Mouse (Mus musculus) urinary bladder, postnatal 25 days (tissue): ENCODE results near the gene Acbd6.

Experiments used
- DNase-seq: peaks from one replicate; pipeline ENCODE4 v3.0.0; 2022; ENCODE audit warnings: low spot score

Acbd6 gene

GRCm38 (mm10) chr1:155560021-155560420, 2.1 kb downstream of the Acbd6 start:
- DNase-seq = no peak

GRCm38 (mm10) chr1:155560678-155561077, 2.8 kb downstream of the Acbd6 start:
- no peak for DNase-seq

DNA sequence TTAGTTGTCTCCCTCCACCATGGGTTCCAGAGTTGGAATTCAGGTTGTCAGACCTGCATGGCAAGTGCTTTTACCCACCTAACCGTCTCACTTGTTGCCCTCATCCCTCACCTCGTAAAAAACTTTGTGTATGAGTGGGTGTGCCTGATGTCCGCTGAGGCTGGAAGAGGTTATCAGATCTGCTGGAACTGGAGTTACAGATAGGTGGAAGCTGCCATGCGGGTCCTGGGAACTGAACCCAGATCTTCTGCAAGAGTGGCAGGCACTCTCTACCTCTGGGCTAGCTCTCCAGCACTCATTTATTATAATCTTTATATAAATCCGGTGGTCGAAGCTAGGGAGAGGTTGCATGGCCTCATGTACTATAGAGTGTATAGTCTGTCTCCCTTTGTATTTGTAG, 4.3 kb downstream of the Acbd6 start:
- DNase-seq = no peak

GRCm38 (mm10) chr1:155564741-155565140, 6.8 kb downstream of the Acbd6 start:
- DNase-seq = no peak

GRCm38 (mm10) chr1:155568133-155568532, 10.2 kb downstream of the Acbd6 start:
- no peak for DNase-seq

DNA sequence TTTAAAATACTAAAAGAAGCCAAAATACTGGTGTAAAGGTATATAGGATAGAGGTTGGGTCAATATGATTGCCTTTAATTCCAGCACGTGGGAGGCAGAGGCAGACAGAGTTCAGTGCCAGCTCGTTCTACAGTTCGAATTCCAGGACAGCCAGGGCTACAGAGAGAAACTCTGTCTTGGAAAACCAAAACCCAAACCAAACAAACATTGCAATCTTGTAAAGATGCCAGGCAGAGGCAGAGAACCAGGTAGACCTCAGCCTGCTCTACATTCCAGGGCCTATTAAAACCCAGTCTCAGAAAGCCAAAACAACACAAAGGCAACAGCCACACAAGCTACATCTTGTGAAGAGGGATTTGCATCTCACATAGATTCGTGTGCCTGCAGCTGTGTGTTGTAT, 11.4 kb downstream of the Acbd6 start:
- no peak for DNase-seq

- DNase-seq = peak; percentile 72
These were observed 17.2 kb downstream of the Acbd6 start for GRCm38 (mm10) chr1:155574966-155575673.

- no peak for DNase-seq
These were observed 18.5 kb downstream of the Acbd6 start for GRCm38 (mm10) chr1:155576432-155576831.

DNA sequence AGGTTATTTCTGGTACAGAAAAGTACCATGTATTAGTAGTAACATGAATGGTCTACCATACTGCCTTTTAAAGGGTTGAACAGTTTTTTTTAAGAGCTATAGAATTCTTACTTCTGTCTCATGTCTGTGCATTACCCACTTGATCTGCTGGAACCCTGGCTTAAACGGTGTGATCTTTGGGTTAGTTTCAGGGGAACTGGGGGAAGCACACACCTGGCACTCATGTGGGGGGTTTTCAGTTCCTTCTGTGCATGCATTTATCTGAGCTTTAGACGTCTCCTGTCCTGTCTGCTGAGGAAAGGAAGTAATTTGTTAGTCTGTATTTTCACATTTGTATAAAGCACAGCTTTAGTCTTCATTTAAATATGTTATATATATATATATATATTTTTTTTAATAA, 19.4 kb downstream of the Acbd6 start:
- no peak for DNase-seq

GRCm38 (mm10) chr1:155587961-155588360, 30.0 kb downstream of the Acbd6 start:
- DNase-seq = no peak

- DNase-seq = no peak
These were observed 36.2 kb downstream of the Acbd6 start for GRCm38 (mm10) chr1:155594141-155594540.

GRCm38 (mm10) chr1:155596576-155596975, 38.7 kb downstream of the Acbd6 start:
- DNase-seq = no peak

DNA sequence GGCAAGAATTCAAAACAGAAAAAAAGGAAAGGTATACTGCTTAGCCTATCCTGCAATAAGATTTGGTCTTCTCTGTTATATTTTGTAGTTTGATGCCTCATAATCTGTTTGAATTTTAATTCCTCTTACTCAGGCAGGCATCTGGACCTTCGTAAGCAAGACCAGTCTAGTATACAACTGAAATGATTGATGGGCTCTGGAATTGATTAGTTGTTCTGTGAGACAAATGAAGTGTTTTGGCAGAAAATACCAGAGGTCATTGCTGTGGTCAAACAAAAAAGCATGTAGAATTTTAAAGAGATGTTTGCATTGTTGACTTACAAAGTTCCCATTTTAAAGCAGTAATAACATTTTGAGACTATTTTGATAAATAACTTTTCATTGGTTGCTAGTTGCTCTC, 46.8 kb downstream of the Acbd6 start:
- DNase-seq = no peak

DNA sequence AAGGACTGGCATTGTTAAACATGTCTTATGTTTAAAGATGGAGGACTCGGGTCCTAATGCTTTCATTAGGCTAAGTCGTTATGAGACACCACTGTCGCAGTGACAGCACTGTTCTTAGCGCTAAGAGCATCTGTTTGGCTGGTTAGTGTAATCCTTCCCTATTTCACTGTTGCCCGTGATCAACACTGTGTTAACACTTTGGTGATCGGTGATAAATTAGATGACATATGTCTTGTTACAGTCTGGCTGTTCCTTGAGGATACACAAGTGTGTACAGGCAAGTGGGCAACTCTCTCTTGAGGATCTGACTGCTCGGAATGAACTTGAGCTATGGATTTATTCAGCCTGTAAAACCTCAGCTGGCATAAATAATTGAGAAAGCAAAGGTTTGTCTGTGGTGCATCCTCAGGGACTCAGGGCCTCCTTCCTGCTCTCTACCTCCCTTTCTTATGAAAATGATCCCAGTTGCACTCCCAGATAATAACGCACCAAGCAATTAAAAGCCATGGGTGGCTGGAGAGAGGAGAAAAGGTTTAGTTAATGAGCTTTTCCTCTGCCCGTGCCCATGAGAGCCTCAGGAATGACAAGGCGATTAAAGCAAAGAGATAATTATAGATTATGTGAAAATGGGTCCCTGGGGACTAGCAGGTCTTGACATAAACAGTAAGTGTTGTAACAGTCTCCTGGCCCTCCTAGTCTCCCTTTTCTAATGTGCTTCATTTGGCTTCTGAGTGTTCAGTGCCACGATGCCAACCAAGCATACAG, 47.7 kb downstream of the Acbd6 start:
- DNase-seq = no peak

DNA sequence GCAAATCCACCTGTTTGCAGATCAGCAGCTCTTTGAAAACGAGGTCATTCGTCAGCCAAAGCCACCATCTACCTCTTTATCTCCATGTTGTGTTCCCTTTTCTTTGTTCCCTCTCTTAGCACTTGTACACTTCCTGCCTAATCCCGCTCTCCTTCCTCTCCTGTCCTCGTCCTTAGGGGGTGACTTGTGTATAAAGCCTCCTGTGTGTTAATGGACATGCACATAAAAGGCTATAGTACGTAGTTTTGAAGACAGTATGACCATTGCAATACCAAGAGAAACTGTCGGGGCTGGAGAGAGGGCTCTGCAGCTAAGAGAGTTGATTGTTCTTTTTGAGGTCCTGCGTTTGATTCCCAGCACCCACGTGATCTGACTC, 48.2 kb downstream of the Acbd6 start:
- DNase-seq = no peak

- DNase-seq = no peak
These were observed 50.6 kb downstream of the Acbd6 start for GRCm38 (mm10) chr1:155608524-155608923.

GRCm38 (mm10) chr1:155614426-155614825, 56.5 kb downstream of the Acbd6 start:
- no peak for DNase-seq

DNA sequence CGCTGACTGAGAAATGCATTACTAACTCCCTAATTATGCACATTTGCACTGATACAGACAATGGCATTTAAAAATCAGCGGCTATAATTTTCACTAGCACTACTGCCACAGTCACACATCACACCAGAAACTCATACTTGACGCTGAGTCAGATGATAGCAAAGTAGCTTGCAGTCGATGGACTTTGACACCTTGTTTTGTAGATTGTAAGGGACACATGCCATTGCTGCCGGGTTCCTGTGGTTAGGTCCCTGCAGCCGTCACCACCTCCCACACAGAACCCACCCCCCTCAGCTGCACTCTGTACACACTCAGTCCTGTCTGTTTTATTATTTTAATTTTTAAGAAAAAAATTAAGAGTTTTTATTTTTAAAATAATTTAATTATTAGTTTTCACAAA, 63.2 kb downstream of the Acbd6 start:
- DNase-seq = no peak

DNA sequence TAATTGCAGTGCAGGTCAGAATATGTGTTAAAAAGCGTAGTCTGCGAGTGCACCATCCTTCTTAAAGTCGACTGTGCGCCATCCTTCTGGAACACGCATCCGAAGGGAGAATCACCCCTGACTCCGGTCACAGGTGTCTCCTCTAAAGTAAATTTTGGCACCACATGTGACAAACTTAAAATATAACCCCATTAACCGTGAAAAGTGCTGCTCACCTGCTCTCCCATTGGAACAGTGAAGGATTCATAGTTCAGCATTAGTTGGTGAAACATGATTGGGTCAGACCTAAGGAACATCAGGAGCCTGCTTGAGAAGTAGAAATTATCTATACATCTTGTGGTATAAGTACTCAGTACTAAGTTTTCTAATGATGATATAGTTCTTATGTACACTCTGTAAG, 65.3 kb downstream of the Acbd6 start:
- DNase-seq = no peak

- DNase-seq = no peak
These were observed 69.8 kb downstream of the Acbd6 start for GRCm38 (mm10) chr1:155627746-155628145.

- DNase-seq = no peak
These were observed 78.7 kb downstream of the Acbd6 start for GRCm38 (mm10) chr1:155636648-155637047.

- no peak for DNase-seq
These were observed 87.9 kb downstream of the Acbd6 start for GRCm38 (mm10) chr1:155645816-155646215.
